Mouse (Mus musculus): ENCODE measurements at regions not wholly inside any gene's neighbourhood (a gene's known extent, or its start where the extent isn't known, plus 50 kb on each side); places are given as distances from the start of the nearest gene placed in this dataset.

DNA sequence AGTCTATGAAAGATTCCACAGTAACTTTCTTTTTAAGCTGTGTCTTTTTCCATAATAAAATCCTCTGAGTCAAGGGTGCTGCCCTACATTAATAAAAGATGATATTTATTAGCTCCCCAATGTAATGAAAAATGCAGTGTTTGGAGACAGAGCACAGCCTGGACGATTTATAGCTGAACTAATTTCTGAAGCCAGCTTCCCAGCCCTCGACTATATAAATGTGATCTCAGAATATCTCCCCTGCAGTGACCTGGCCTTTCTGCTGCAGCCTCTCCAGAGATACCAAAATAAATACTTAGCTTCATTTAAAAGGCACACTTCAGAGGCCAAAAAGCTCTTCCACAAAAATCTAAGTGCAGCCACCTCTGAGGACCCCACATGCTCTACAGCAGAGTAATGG lies 534.7 kb downstream of the Zfp619 start:
- no peaks in the 10 kb centered on the region for H3K9me3 ChIP-seq (replicated peaks)
- 70% methylated on average over 2 of the region's 2 CpGs for WGBS
- H3K36me3 ChIP-seq, result no peaks in the 10 kb centered on the region
- no peaks in the 10 kb centered on the region for H3K27me3 ChIP-seq (ENCODE audit: low read depth, poor library complexity, severe bottlenecking)
- H3K4me3 ChIP-seq, result no peak overlapping the region
- H3K4me1 ChIP-seq, result no peaks in the 10 kb centered on the region
- no peak for DNase-seq (ENCODE audit: low spot score)
- H3K27ac ChIP-seq, result no peak overlapping the region

DNA sequence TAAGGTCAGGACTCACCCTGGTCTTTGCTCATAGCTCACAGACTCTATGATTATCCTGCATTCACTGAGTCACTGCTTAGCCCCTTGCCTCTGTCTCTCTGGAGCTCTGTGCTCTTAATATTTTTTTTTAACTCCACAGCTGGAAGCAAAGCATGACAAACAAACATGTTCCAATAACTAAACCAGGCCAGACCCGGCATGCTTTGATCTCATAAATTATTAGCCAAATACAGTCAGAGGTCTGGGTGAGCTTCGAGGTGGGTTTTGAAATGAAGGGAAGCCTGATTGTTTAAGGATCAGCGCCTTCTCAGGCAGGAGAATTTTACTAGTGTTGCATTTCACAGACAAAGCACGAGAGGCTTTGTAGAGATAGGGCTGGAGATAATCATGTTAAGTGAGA lies 541.3 kb downstream of the Zfp619 start:
- no peak for DNase-seq (ENCODE audit: low spot score)
- Histone ChIP-seq H3K9me3 (replicated peaks) (no peaks in the 10 kb centered on the region), H3K27me3 (ENCODE audit: low read depth, poor library complexity, severe bottlenecking) (no peaks in the 10 kb centered on the region), H3K4me1 (no peaks in the 10 kb centered on the region), H3K4me3 (no peak overlapping the region), H3K27ac (no peak overlapping the region), H3K36me3 (no peaks in the 10 kb centered on the region)
- 76% methylated on average over 4 of the region's 4 CpGs for WGBS

DNA sequence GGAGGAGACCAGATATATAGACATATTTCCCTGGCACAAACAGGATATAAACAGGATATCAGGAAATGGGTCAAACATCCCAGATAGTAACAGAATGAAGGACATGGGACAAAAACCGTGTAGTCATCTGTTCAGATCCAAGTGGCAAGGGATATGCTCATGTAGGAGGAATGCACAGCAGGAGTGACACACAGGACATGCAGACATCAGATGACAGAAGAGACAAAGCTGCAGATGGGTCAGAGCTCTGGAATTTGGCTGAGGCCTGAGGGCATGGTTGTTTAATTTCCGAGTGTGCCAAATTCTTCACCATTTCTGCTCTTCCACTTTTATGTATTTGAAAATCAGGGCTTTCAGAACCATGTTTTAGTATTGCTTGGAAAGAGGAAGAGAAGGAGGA lies 547.1 kb downstream of the Zfp619 start:
- Histone ChIP-seq H3K4me1 (no peaks in the 10 kb centered on the region), H3K27ac (no peak overlapping the region), H3K27me3 (ENCODE audit: low read depth, poor library complexity, severe bottlenecking) (no peaks in the 10 kb centered on the region), H3K36me3 (no peaks in the 10 kb centered on the region), H3K4me3 (no peak overlapping the region), H3K9me3 (replicated peaks) (no peaks in the 10 kb centered on the region)
- no peak for DNase-seq (ENCODE audit: low spot score)
- WGBS, result 57% methylated on average over 2 of the region's 2 CpGs

DNA sequence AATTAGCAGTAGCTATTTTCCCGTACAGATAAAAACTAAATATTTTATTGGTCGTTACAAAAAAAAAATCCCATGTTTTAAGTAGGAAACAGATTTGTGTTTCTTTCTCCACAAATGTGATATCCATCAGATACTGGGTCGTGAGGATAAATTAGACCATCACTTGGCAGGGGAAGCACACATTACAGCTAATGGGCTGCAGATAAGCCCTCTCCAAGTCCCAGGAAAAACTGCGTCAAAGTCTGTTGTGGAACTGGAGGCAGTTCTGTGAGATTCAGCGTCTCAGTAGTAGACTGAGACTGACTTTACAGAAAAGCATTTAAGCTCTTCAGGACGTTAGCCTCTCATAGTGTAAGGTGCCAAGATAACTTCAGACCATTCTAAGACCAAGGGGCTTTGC lies 548.0 kb downstream of the Zfp619 start:
- Histone ChIP-seq H3K36me3 (no peaks in the 10 kb centered on the region), H3K4me3 (no peak overlapping the region), H3K9me3 (replicated peaks) (no peaks in the 10 kb centered on the region), H3K27ac (no peak overlapping the region), H3K4me1 (no peaks in the 10 kb centered on the region), H3K27me3 (ENCODE audit: low read depth, poor library complexity, severe bottlenecking) (no peaks in the 10 kb centered on the region)
- WGBS, result 70% methylated on average over 6 of the region's 6 CpGs
- DNase-seq (ENCODE audit: low spot score), result no peak

DNA sequence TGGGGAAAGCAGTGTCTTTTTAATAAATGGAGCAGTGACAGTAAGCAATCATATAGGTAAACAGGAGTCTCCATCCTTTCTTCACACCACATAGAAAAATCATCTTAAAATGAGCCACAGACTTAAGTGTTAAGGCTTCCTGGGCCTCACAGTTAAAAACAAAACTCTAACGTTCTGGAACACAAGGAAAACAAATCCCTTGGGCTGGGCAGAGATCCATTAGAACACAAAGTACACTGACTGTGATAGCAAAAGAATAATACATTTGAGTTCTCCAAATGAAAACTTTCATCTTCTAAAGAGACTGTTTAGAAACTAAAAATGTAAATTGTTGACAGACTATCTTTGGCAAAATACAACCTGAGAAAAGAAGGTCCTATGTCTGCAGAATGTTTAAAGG lies 549.8 kb downstream of the Zfp619 start:
- DNase-seq (ENCODE audit: low spot score), result no peak
- H3K9me3 ChIP-seq (replicated peaks), result no peaks in the 10 kb centered on the region
- H3K36me3 ChIP-seq, result no peaks in the 10 kb centered on the region
- H3K27ac ChIP-seq, result no peak overlapping the region
- no peak overlapping the region for H3K4me3 ChIP-seq
- no peaks in the 10 kb centered on the region for H3K4me1 ChIP-seq
- 69% methylated on average over 1 of the region's 1 CpGs for WGBS
- H3K27me3 ChIP-seq (ENCODE audit: low read depth, poor library complexity, severe bottlenecking), result no peaks in the 10 kb centered on the region

DNA sequence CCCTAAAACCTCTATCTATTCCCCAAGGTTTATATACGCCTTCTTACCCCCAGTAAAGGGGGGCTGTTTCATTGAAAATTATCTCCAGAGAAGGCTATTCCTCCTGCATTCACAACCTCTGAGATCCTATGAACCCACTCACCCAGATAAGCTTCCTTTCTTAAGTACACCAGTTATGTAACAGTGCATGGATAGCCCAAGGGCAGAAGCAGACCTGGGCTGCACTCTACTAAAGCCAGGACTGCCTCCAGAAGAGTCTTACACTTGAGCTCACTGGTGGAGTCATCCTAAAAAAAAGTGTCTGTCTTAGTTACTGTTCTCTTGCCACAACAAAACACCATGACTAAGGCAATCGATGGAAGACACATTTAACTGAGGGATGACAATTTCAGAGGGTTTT lies 553.7 kb downstream of the Zfp619 start:
- Histone ChIP-seq H3K9me3 (replicated peaks) (no peaks in the 10 kb centered on the region), H3K36me3 (no peaks in the 10 kb centered on the region), H3K4me1 (no peaks in the 10 kb centered on the region), H3K4me3 (no peak overlapping the region), H3K27ac (no peak overlapping the region), H3K27me3 (ENCODE audit: low read depth, poor library complexity, severe bottlenecking) (no peaks in the 10 kb centered on the region)
- DNase-seq (ENCODE audit: low spot score), result no peak
- 84% methylated on average over 2 of the region's 2 CpGs for WGBS

DNA sequence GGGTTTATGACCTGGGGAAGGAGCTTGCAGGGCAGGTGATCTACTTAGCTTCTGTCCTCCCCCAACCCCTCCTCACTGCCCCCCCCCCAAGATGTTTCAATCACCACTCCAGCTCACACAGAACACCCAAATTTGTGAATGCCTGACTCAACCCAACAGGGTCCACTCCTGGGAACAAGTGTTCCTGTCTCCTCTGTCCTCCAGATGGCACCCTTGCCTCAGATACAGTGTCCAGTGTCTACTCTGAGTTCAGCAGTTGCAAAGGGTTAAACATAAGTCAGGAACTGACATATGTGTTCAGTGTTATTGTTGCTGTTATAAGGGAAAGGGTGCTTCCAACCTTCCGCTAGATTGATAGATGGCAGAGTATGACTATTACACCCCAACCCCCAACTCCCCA lies 554.9 kb downstream of the Zfp619 start:
- no peaks in the 10 kb centered on the region for H3K9me3 ChIP-seq (replicated peaks)
- no peak overlapping the region for H3K4me3 ChIP-seq
- H3K27me3 ChIP-seq (ENCODE audit: low read depth, poor library complexity, severe bottlenecking), result no peaks in the 10 kb centered on the region
- H3K27ac ChIP-seq, result no peak overlapping the region
- WGBS, result 88% methylated on average over 1 of the region's 1 CpGs
- H3K36me3 ChIP-seq, result no peaks in the 10 kb centered on the region
- DNase-seq (ENCODE audit: low spot score), result no peak
- no peaks in the 10 kb centered on the region for H3K4me1 ChIP-seq

DNA sequence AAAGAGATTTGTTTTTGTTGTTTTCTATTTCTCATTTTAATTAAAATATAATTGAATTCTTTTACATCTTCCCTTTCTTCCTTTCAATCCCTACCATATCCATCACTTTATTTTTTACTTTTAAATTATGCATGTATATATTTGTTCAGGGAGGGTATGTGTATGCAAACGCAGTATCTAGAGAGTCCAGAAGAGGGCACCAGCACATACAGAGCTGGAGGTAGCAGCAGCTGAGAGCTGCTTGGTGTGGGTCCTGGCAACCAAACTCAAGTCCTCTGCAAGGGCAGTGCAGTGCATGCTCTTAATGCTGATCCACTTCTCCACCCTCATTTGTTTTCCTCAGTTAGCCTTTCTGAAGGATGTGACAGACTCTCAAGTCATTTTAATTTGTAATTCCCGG lies 568.7 kb downstream of the Zfp619 start:
- H3K36me3 ChIP-seq, result no peaks in the 10 kb centered on the region
- H3K27me3 ChIP-seq (ENCODE audit: low read depth, poor library complexity, severe bottlenecking), result no peaks in the 10 kb centered on the region
- WGBS, result 48% methylated on average over 2 of the region's 2 CpGs
- DNase-seq (ENCODE audit: low spot score), result no peak
- H3K4me3 ChIP-seq, result no peak overlapping the region
- no peaks in the 10 kb centered on the region for H3K4me1 ChIP-seq
- no peaks in the 10 kb centered on the region for H3K9me3 ChIP-seq (replicated peaks)
- no peak overlapping the region for H3K27ac ChIP-seq

DNA sequence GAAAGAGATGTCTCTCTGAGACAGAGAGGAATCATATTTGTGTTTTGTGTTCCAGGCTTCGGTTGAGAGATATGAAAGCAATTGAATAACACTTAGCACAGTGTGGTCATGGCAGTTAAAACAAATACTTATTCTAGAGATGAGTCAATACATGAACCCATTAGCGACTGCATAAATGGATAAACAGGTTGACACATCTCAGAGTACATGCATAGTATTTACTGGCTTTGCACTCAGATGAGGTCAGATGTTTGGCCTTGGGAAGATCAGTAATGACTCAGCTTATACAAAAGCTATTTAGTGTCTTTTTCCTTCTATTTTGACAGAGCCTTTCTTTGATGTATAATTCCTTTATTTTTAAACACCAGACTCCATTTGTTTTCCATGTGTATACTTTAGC lies 579.5 kb downstream of the Zfp619 start:
- 94% methylated on average over 2 of the region's 2 CpGs for WGBS

DNA sequence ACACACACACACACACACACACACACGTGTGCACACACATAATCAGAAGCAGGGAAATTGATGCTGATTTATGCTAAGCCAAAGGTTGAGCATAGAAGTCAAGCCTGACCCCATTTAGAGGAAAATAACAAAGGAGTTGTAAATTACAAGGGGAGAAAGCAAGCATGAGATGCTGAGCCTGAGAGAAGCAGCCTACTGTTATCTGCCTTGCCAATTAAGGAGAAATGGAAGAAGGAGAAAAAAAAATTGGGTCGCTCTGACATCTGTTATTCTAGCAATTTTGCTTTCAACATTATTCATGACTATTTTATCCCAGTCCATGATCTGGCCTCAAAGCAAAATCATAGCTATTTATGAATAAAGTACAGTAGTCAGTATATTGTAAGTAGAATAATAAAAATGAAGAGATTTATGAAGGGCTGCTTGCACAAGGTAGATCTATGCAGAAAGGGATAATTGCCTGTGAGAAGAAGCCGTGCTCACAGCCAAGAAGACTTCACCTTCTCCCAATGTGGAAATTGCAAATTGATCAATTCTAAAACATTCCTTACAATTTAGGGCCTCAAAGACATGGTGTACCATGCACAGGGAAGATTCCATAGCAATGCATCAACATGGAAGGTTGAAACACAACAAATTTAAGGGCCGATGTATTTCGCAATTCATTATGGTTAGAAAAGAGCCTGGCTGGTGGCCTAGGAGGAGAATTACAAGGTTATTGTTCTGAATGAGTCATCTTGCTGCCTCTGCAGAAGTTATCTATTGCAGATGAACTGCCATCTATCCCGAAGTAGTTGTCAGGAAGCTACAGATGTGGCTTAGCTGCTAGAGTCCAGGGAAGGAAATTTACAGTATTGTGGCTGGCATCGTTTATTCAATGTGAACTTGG lies 585.7 kb downstream of the Zfp619 start:
- no peak for DNase-seq (ENCODE audit: low spot score)
- Histone ChIP-seq H3K27me3 (ENCODE audit: low read depth, poor library complexity, severe bottlenecking) (no peaks in the 10 kb centered on the region), H3K27ac (no peak overlapping the region), H3K4me1 (no peaks in the 10 kb centered on the region), H3K9me3 (replicated peaks) (no peaks in the 10 kb centered on the region), H3K4me3 (no peak overlapping the region), H3K36me3 (no peaks in the 10 kb centered on the region)
- WGBS, result 89% methylated on average over 7 of the region's 7 CpGs

More for the DNA sequence above, 579.5 kb downstream of the Zfp619 start:
- Histone ChIP-seq H3K36me3 (no peaks in the 10 kb centered on the region), H3K9me3 (replicated peaks) (no peaks in the 10 kb centered on the region), H3K4me3 (no peak overlapping the region), H3K4me1 (no peaks in the 10 kb centered on the region), H3K27me3 (ENCODE audit: low read depth, poor library complexity, severe bottlenecking) (no peaks in the 10 kb centered on the region), H3K27ac (no peak overlapping the region)
- DNase-seq (ENCODE audit: low spot score), result no peak

DNA sequence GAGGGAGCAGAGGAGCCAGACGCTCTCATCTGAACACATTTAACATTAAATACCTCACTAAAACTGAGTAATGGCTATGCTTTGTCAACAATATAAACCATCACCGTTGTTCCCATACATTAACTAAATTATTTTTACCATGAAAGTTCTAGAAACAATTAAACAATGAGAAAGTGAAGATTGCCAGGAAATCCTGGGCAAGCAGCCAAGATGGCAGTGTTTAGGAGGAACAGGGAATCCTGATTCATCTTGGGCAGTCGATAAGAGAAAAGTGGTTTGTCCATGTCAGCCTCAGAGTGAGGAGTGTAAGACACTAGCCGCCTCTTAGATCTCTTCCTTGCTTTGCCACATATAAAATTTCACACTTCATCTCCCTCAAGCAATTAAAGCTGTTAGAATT lies 625.3 kb downstream of the Zfp619 start:
- H3K4me1 ChIP-seq, result no peaks in the 10 kb centered on the region
- no peak overlapping the region for H3K4me3 ChIP-seq
- no peak for DNase-seq (ENCODE audit: low spot score)
- no peak overlapping the region for H3K27ac ChIP-seq
- H3K27me3 ChIP-seq (ENCODE audit: low read depth, poor library complexity, severe bottlenecking), result no peaks in the 10 kb centered on the region
- H3K36me3 ChIP-seq, result no peaks in the 10 kb centered on the region
- H3K9me3 ChIP-seq (replicated peaks), result no peaks in the 10 kb centered on the region
- WGBS, result 92% methylated on average over 4 of the region's 4 CpGs

DNA sequence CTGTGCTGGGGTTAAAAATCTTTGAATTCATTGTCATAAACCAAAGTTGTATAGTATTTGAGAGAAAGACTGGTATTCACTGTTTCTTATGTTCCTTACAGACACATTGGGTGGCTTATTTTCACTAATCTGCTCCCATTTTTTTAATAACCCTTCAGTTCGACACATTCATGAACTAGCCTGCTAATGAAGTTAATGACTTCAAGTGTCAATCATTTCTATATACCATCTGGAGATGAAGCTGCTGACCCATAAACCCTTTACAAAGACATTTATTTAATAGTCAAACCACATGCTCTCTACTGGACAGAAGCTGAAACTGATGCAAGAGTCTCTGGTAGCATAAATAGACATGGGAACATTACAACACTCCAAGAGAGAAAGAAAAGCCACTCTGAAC lies 626.9 kb downstream of the Zfp619 start:
- WGBS, result 89% methylated on average over 1 of the region's 1 CpGs
- H3K4me3 ChIP-seq, result no peak overlapping the region
- DNase-seq (ENCODE audit: low spot score), result no peak
- no peak overlapping the region for H3K27ac ChIP-seq
- H3K27me3 ChIP-seq (ENCODE audit: low read depth, poor library complexity, severe bottlenecking), result no peaks in the 10 kb centered on the region
- H3K9me3 ChIP-seq (replicated peaks), result no peaks in the 10 kb centered on the region
- no peaks in the 10 kb centered on the region for H3K36me3 ChIP-seq
- H3K4me1 ChIP-seq, result no peaks in the 10 kb centered on the region

DNA sequence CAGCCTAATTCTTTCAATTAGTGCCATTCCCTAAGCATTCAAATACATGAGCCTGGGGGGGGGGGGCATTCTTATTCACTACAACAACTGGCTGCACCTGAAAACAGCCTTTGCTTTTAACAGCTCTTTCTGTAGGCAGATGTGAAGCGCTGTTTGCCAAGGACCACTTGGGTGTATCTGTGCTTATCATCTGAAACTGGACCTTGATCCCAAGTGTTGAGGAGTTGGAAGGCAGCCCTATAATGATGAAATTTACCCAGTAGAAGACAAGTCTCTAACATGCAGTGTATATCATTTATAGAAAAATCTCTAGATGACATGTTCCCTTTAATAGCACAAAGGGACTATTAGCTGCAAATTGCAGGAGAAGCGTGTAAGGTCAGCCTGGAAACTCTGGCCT lies 660.0 kb downstream of the Zfp619 start:
- H3K36me3 ChIP-seq, result no peaks in the 10 kb centered on the region
- DNase-seq (ENCODE audit: low spot score), result no peak
- H3K27me3 ChIP-seq (ENCODE audit: low read depth, poor library complexity, severe bottlenecking), result no peaks in the 10 kb centered on the region
- no peak overlapping the region for H3K4me3 ChIP-seq
- no peaks in the 10 kb centered on the region for H3K9me3 ChIP-seq (replicated peaks)
- 98% methylated on average over 2 of the region's 2 CpGs for WGBS
- H3K27ac ChIP-seq, result no peak overlapping the region
- no peaks in the 10 kb centered on the region for H3K4me1 ChIP-seq

DNA sequence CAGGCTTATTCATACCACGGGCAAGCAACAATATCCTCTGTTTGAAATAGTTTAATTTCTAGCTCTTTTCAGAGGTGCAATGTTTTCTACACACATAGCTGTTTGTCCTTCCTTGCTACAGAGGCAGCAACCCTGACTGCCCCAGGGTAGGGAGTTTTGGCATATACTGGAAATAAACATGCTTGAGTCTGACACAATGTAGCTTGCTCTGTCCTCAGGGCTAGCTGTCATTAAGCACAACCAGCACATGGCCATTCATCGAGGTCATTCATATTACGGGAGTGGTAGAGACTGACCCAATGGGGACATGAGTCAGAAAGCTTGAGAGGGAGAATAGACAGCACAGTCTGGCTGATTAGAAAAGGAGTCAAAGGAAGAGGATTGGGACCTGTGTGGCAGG lies 677.8 kb downstream of the Zfp619 start:
- 89% methylated on average over 3 of the region's 3 CpGs for WGBS
- H3K4me3 ChIP-seq, result no peak overlapping the region
- no peak for DNase-seq (ENCODE audit: low spot score)
- H3K27ac ChIP-seq, result no peak overlapping the region
- H3K36me3 ChIP-seq, result no peaks in the 10 kb centered on the region
- H3K9me3 ChIP-seq (replicated peaks), result no peaks in the 10 kb centered on the region
- H3K4me1 ChIP-seq, result no peaks in the 10 kb centered on the region
- H3K27me3 ChIP-seq (ENCODE audit: low read depth, poor library complexity, severe bottlenecking), result no peaks in the 10 kb centered on the region

All from limb, embryonic 10.5 days (tissue).